Mouse (Mus musculus) liver, embryonic 14.5 days (tissue): ENCODE data around the gene Rps6kb2.

Source experiments
- CTCF ChIP-seq: IDR thresholded peaks from 2 replicates; pipeline ENCODE4 v1.5.1; 2016; ENCODE audit warnings: antibody characterized with exemption, low read depth, control low read depth
- EP300 ChIP-seq: IDR thresholded peaks from 2 replicates; pipeline ENCODE4 v1.6.1; 2016; ENCODE audit warnings: antibody characterized with exemption, low read depth

- TF ChIP-seq CTCF: no peak
- no peak for TF ChIP-seq EP300
Observed at GRCm38 (mm10) chr19:4194021-4194724, 31.0 kb upstream of the Rps6kb2 start.
